Mouse (Mus musculus) liver, embryonic 14.5 days (tissue): Measurements from ENCODE around the gene Gm45623.

Source experiments
- CTCF ChIP-seq: IDR thresholded peaks from 2 replicates; pipeline ENCODE4 v1.5.1; 2016; ENCODE audit warnings: antibody characterized with exemption, low read depth, control low read depth
- EP300 ChIP-seq: IDR thresholded peaks from 2 replicates; pipeline ENCODE4 v1.6.1; 2016; ENCODE audit warnings: antibody characterized with exemption, low read depth

DNA sequence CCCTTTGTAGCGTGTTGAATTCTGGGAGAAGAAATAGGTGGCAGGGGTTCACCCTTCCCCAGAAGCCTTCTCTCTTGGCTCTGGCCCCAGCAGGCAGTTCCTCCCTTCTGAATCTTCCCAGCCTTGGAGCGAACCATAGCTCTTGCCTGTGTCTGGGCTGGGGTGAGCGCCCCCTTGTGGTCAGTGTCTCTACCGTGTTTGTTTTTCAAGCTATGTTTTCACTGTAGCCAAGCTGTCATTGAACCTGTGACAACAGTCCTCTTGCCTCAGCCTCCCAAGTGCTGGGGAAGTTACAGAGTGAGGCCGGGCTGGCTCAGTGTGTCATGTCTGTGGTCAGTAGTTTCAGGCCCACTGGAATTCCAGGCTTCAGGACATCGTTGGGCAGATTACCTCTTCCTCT lies 4.9 kb upstream of the Gm45623 start:
- TF ChIP-seq CTCF (peak; percentile 93), EP300 (no peak)
